Mouse (Mus musculus) limb, embryonic 14.5 days (tissue): ENCODE data around the gene Abcf1. TPM values are rescaled to one million over a fixed set of nuclear protein-coding genes. Genes with fewer than 3 reads are reported as not detected.

Experiments
- ATAC-seq: fragments of 200-750 bp; cut with Nextera tagmentation; 2 replicates; pipeline ENCODE4 v1.8.0; 2017; ENCODE audit warnings: low read depth, moderate number of reproducible peaks, moderate TSS enrichment; ENCODE audit not compliant: low FRiP score
- DNase-seq: peaks from one replicate; pipeline ENCODE4 v3.0.0-alpha.2; 2015; ENCODE audit warnings: low spot score
- H3K27ac ChIP-seq: fragments of 300-500 bp; sonication (generic); replicated peaks from 2 replicates; pipeline ENCODE4 v1.5.1; 2014; ENCODE audit warnings: low read depth, mild to moderate bottlenecking, low read length, moderate library complexity, mixed read lengths
- H3K27me3 ChIP-seq: fragments of 300-500 bp; sonication (generic); 2 replicates; pipeline ENCODE4 v1.6.1; 2014; ENCODE audit warnings: low read length, mixed read lengths; ENCODE audit not compliant: control insufficient read depth, insufficient read depth
- H3K36me3 ChIP-seq: fragments of 300-500 bp; sonication (generic); 2 replicates; pipeline ENCODE4 v1.6.1; 2014; ENCODE audit warnings: mild to moderate bottlenecking, low read length, moderate library complexity, mixed read lengths; ENCODE audit not compliant: control insufficient read depth, insufficient read depth
- H3K4me1 ChIP-seq: fragments of 300-500 bp; sonication (generic); 2 replicates; pipeline ENCODE4 v1.6.1; 2014; ENCODE audit warnings: antibody characterized with exemption, low read length, mixed read lengths; ENCODE audit not compliant: control insufficient read depth, insufficient read depth
- H3K4me2 ChIP-seq: fragments of 300-500 bp; sonication (generic); replicated peaks from 2 replicates; pipeline ENCODE4 v1.6.1; 2014; ENCODE audit warnings: low read depth, mild to moderate bottlenecking, low read length, moderate library complexity; ENCODE audit not compliant: severe bottlenecking
- H3K4me3 ChIP-seq: fragments of 300-500 bp; sonication (generic); replicated peaks from 2 replicates; pipeline ENCODE4 v1.5.1; 2014; ENCODE audit warnings: low read length
- H3K9ac ChIP-seq: fragments of 300-500 bp; sonication (generic); 2 replicates; pipeline ENCODE4 v1.6.1; 2014; ENCODE audit warnings: mild to moderate bottlenecking, low read depth, low read length, moderate library complexity; ENCODE audit not compliant: severe bottlenecking
- H3K9me3 ChIP-seq: fragments of 300-500 bp; sonication (generic); 2 replicates; pipeline ENCODE4 v1.6.1; 2016; ENCODE audit warnings: low read length; ENCODE audit not compliant: control insufficient read depth
- POLR2A ChIP-seq: fragments of 200-500 bp; IDR thresholded peaks from 2 replicates; pipeline ENCODE4 v1.8.0; 2012; ENCODE audit warnings: inconsistent platforms, mild to moderate bottlenecking, moderate library complexity, borderline replicate concordance; ENCODE audit not compliant: insufficient read depth, insufficient read length; ENCODE audit errors: extremely low read depth
- WGBS: fragments of 180-500 bp; shearing (Covaris S2); extraction: QIAGEN DNeasy Blood & Tissue Kit; methylation state at CpG from one replicate; pipeline ENCODE4 v1.1.7; 2014; 5-methylcytosine and 5-hydroxymethylcytosine counted together
- polyA plus RNA-seq, 2 experiments: library from polyadenylated mRNA; depleted of rRNA in 1 of 2; stranded (reverse) in 1 of 2; unstranded in 1 of 2; fragments of >200 nt; fragmentation: Nextera tagmentation in 1 of 2; extraction: Ambion mirVana in 1 of 2; gene quantifications; 2 replicates each; pipeline versions ENCODE4 v1.2.1 to v1.2.3; 2012 to 2014

The Abcf1 gene
- polyA plus RNA-seq, 2 experiments: 77.2 to 83.1 TPM

DNA sequence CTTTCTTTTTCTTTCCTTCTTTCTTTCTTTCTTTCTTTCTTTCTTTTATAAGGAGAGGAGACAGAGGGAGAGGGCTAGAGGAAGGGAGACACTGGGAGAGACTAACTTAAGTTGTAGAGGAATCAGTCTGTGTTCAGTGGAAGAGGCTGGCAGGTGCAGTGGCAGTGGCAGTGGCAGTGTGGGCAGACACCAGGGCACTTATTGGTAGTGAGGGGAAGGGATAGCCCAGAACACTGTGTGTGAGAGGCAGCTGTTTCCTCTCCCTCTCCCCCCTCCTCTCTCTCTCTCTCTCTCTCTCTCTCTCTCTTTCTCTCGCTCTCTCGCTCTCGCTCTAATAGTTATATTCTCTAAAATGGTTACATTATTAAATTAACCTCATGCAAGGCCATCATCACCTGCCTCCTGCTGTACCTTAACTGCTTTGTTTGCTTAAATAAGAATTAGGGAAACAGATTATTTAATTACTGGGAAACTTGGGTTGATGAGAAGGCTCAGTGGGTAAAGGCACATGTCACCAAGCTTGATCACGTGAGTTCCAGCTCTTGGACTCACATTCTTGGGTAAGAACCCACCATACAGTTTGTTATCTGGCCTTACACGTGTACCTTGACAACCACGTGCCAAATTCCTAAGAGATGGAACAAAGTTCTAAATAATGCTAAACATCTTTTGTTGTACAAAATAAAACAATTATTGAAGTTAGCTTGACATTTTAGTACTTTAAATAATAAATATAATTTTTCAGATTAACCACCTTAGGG is 29.2 kb upstream of the Abcf1 start:
- Histone ChIP-seq H3K36me3 (no peaks in the 10 kb centered on the region), H3K9ac (no peak overlapping the region), H3K27me3 (no peaks in the 10 kb centered on the region), H3K9me3 (no peaks in the 10 kb centered on the region), H3K4me3 (no peak overlapping the region), H3K27ac (no peak overlapping the region), H3K4me1 (peaks cover 2% of the 10 kb centered on the region; the same call in 1 of the 2 replicates), H3K4me2 (no peak overlapping the region)
- no peak for DNase-seq
- no peak for TF ChIP-seq POLR2A
- ATAC-seq: no peak
- WGBS: 88% methylated on average over 6 of the region's 6 CpGs

DNA sequence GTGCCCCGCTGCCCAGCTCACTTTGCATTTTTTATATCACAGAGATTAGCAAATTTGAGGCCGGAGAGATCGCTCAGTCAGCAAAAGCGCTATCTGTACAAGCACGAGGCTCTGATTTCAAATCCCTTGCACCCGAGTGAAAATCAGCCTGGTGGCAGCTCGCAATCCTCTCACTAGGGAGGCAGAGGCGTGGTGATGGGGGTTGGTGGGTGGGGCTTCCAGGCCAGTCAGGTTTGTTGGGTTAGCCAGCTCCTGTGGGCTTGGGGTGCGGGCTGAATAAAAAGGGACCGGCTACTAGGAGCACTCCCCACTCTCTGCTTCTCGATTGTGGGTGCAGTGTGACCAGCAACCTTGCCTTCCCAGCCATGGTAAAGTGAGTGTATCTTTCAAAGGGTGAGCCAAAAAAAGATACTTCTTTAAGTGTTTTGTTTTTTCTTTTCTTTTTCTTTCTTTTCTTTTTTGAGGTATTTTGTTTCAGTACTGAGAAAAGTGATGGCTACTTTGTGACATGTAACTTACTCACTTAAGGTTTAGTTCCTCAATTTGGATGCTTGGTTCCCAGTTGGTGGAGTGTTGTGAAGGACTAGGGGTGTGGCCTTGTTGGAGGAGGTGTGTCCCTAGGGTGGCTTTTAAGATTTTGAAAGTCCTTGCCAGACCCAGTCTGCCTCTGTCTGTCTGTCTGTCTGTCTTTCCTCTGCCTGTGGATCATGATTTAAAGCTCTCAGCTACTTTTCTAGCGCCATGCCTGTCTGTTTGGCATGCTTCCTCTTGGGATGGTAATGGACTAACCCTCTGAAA is 28.4 kb upstream of the Abcf1 start:
- Histone ChIP-seq H3K27me3 (no peaks in the 10 kb centered on the region), H3K4me3 (no peak overlapping the region), H3K9ac (no peak overlapping the region), H3K9me3 (no peaks in the 10 kb centered on the region), H3K27ac (no peak overlapping the region), H3K4me2 (no peak overlapping the region), H3K4me1 (peaks cover 2% of the 10 kb centered on the region; the same call in 1 of the 2 replicates), H3K36me3 (no peaks in the 10 kb centered on the region)
- TF ChIP-seq POLR2A: no peak
- WGBS: 57% methylated on average over 12 of the region's 12 CpGs
- ATAC-seq (no peak), DNase-seq (no peak)

DNA sequence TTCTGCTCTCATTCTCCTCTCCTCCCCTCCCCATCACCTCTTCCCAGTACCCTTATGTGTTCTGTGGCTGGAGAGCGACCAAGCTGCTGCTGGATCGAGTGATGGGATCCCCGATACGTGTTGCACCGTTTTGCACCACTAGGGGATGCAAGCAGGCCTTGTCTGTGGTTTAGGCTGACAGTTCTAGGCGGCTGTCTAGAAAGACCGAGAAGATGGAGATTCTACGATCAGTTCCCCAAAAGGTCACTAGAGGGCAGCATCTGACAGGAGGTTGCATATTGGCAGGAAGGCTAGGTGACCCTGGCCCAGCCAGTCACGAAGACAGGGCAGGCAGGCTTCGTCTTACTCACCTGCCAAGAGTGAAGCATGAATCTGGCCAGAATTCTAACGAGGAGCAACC is 27.4 kb upstream of the Abcf1 start:
- TF ChIP-seq POLR2A: no peak
- H3K9me3 ChIP-seq: no peaks in the 10 kb centered on the region
- ATAC-seq (peak; percentile 74), DNase-seq (peak; percentile 92)
- no peak overlapping the region for H3K4me3 ChIP-seq
- H3K27ac ChIP-seq: no peak overlapping the region
- H3K27me3 ChIP-seq: no peaks in the 10 kb centered on the region
- no peak overlapping the region for H3K4me2 ChIP-seq
- H3K36me3 ChIP-seq: no peaks in the 10 kb centered on the region
- peaks cover 2% of the 10 kb centered on the region; the same call in 1 of the 2 replicates for H3K4me1 ChIP-seq
- H3K9ac ChIP-seq: no peak overlapping the region
- 4% methylated on average over 11 of the region's 11 CpGs for WGBS

DNA sequence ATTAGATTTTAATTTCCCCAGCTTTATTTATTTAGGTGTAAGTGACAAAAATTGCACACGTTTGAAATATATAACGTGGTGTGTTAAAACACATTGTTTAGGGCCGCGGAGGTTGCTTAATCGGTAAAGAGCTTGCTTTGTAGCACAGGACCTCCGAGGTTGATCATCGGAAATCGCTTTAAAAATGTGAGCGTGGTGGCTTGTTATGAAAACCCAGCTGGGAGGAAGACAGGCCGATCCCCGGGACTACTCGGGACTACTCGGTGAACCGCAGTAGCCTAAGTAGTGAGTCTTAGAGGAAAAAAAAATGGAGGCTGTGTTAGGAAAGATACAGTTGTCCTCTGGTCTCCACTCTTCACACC is 25.3 kb upstream of the Abcf1 start:
- H3K27me3 ChIP-seq: no peaks in the 10 kb centered on the region
- no peaks in the 10 kb centered on the region for H3K9me3 ChIP-seq
- peaks cover 2% of the 10 kb centered on the region; the same call in 1 of the 2 replicates for H3K4me1 ChIP-seq
- H3K27ac ChIP-seq: no peak overlapping the region
- TF ChIP-seq POLR2A: no peak
- H3K9ac ChIP-seq: peak overlapping the region; percentile 56
- WGBS: under 1% methylated on average over 14 of the region's 14 CpGs
- DNase-seq: no peak
- H3K36me3 ChIP-seq: peaks cover under 1% of the 10 kb centered on the region; the same call in 1 of the 2 replicates
- ATAC-seq: no peak
- peak overlapping the region; percentile 58 for H3K4me3 ChIP-seq
- H3K4me2 ChIP-seq: peak overlapping the region; percentile 77

DNA sequence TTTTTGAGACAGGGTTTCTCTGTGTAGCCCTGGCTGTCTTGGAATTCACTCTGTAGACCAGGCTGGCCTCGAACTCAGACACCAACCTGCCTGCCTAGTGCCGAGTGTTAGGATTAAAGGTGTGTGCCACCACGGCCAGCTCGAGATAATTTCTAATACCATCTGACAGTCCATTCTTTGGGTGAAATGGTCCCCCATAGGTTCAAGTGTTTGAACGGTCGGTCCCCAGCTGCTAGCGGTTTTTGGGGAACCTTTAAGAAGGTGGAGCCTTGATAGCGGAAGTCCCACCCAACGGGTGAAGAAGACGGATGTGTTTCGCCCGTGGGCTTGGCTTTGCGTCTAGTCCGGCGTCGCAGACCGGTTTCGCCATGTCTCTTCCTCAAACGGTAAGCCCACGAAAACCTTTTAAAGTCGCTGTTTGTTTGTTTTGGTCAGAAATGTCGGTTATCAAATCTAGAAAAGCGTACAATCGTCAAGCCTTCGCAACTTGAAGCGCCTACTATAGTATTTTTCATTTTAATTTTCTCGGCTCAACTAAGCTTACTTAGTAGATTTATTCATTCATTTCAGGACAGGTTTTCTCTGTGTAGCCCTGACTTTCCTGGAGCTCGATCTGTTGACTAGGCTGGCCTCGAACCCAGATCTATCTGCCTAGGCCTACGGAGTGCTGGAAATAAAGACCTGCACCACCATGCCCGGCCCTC is 24.8 kb upstream of the Abcf1 start:
- Histone ChIP-seq H3K36me3 (peaks cover 6% of the 10 kb centered on the region), H3K9ac (peak overlapping the region; percentile 56), H3K4me1 (peaks cover 2% of the 10 kb centered on the region; the same call in 1 of the 2 replicates), H3K27me3 (no peaks in the 10 kb centered on the region), H3K27ac (peak overlapping the region; percentile 48; the same call in 1 of the 2 replicates), H3K9me3 (no peaks in the 10 kb centered on the region), H3K4me2 (peak overlapping the region; percentile 77), H3K4me3 (peak overlapping the region; percentile 58)
- ATAC-seq (peak; percentile 62), DNase-seq (peak; percentile 84)
- peak; percentile 58; the same call in 1 of the 2 replicates for TF ChIP-seq POLR2A
- 3% methylated on average over 31 of the region's 31 CpGs for WGBS
